Mouse (Mus musculus) hindbrain, embryonic 16.5 days (tissue): ENCODE measurements at regions not wholly inside any gene's neighbourhood (a gene's known extent, or its start where the extent isn't known, plus 50 kb on each side); places are given as distances from the start of the nearest gene placed in this dataset.
A peak's percentile ranks its signal among the peaks of the same experiment; 100 is the strongest.

Experiments
- ATAC-seq: fragments of 200-750 bp; cut with Nextera tagmentation; 2 replicates; pipeline ENCODE4 v1.8.0; 2017; ENCODE audit warnings: moderate TSS enrichment, moderate library complexity
- H3K27ac ChIP-seq: fragments of 300-500 bp; sonication (generic); 2 replicates; pipeline ENCODE4 v1.5.1; 2014; ENCODE audit warnings: low read depth, mild to moderate bottlenecking, control low read depth, low read length, moderate library complexity
- H3K27me3 ChIP-seq: fragments of 300-500 bp; sonication (generic); replicated peaks from 2 replicates; pipeline ENCODE4 v1.6.1; 2014; ENCODE audit warnings: low read length; ENCODE audit not compliant: control insufficient read depth, insufficient read depth
- H3K36me3 ChIP-seq: fragments of 300-500 bp; sonication (generic); 2 replicates; pipeline ENCODE4 v1.6.1; 2014; ENCODE audit warnings: mild to moderate bottlenecking, low read length, moderate library complexity, mixed read lengths; ENCODE audit not compliant: control insufficient read depth, insufficient read depth
- H3K4me1 ChIP-seq: fragments of 300-500 bp; sonication (generic); 2 replicates; pipeline ENCODE4 v1.6.1; 2014; ENCODE audit warnings: low read depth, low read length; ENCODE audit not compliant: control insufficient read depth, insufficient read depth
- H3K4me2 ChIP-seq: fragments of 300-500 bp; sonication (generic); 2 replicates; pipeline ENCODE4 v1.6.1; 2014; ENCODE audit warnings: mild to moderate bottlenecking, low read length, control low read depth, moderate library complexity
- H3K4me3 ChIP-seq: fragments of 300-500 bp; sonication (generic); 2 replicates; pipeline ENCODE4 v1.5.1; 2014; ENCODE audit warnings: mild to moderate bottlenecking, low read length, control low read depth, moderate library complexity
- H3K9ac ChIP-seq: fragments of 300-500 bp; sonication (generic); 2 replicates; pipeline ENCODE4 v1.6.1; 2014; ENCODE audit warnings: low read depth, mild to moderate bottlenecking, control low read depth, low read length, moderate library complexity
- H3K9me3 ChIP-seq: fragments of 300-500 bp; sonication (generic); 2 replicates; pipeline ENCODE4 v1.6.1; 2014; ENCODE audit warnings: mild to moderate bottlenecking, low read length, moderate library complexity; ENCODE audit not compliant: control insufficient read depth
- WGBS: fragments of 180-500 bp; shearing (Covaris S2); extraction: QIAGEN DNeasy Blood & Tissue Kit; methylation state at CpG from one replicate; pipeline ENCODE4 v1.1.7; 2014; 5-methylcytosine and 5-hydroxymethylcytosine counted together

- H3K27ac ChIP-seq = no peak overlapping the region
- ATAC-seq = peak; percentile 58; the same call in 1 of the 2 replicates
- 53% methylated on average over 7 of the region's 7 CpGs for WGBS
Observed at GRCm38 (mm10) chr13:69946615-69947014, 144.4 kb downstream of the Med10 start.

GRCm38 (mm10) chr13:69952061-69952460, 149.9 kb downstream of the Med10 start:
- H3K4me1 ChIP-seq = no peaks in the 10 kb centered on the region
- ATAC-seq = no peak
- no peak overlapping the region for H3K4me3 ChIP-seq
- no peaks in the 10 kb centered on the region for H3K36me3 ChIP-seq
- WGBS = 66% methylated on average over 4 of the region's 4 CpGs
- 0 out of 2 replicates have a peak, but pooled peaks cover 3% of the 10 kb centered on the region for H3K9me3 ChIP-seq
- no peak overlapping the region for H3K27ac ChIP-seq
- no peak overlapping the region for H3K9ac ChIP-seq
- H3K4me2 ChIP-seq = no peak overlapping the region
- no peaks in the 10 kb centered on the region for H3K27me3 ChIP-seq

More at GRCm38 (mm10) chr13:69946615-69947014, 144.4 kb downstream of the Med10 start:
- Histone ChIP-seq H3K9me3 (0 out of 2 replicates have a peak, but pooled peaks cover 3% of the 10 kb centered on the region), H3K4me2 (no peak overlapping the region), H3K4me3 (no peak overlapping the region), H3K27me3 (no peaks in the 10 kb centered on the region), H3K36me3 (no peaks in the 10 kb centered on the region), H3K9ac (no peak overlapping the region), H3K4me1 (no peaks in the 10 kb centered on the region)

DNA sequence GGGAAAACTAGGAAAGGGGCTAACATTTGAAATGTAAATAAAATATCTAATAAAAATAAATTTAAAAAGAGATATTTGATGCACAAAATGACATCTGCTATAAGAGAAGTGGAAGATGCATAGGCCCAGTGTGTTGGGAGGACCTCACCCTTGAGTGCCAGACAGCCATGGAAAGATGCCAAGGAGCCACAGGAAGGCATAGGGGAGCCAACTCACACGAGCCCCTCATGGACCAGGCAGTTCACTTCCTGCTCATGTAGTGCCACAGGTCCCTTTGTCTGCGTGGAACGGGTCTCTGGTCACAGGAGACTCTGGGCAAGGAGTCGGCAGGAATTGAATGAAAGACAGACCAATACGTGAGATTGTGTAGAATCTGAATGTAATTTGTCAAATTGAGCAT, 152.0 kb downstream of the Med10 start:
- Histone ChIP-seq H3K27me3 (no peaks in the 10 kb centered on the region), H3K36me3 (no peaks in the 10 kb centered on the region), H3K27ac (no peak overlapping the region), H3K4me2 (no peak overlapping the region), H3K9ac (no peak overlapping the region), H3K4me1 (no peaks in the 10 kb centered on the region), H3K9me3 (0 out of 2 replicates have a peak, but pooled peaks cover 3% of the 10 kb centered on the region), H3K4me3 (no peak overlapping the region)
- ATAC-seq = no peak
- WGBS = 69% methylated on average over 5 of the region's 5 CpGs

GRCm38 (mm10) chr13:69955503-69955902, 153.3 kb downstream of the Med10 start:
- Histone ChIP-seq H3K36me3 (no peaks in the 10 kb centered on the region), H3K9ac (no peak overlapping the region), H3K9me3 (no peaks in the 10 kb centered on the region), H3K4me3 (no peak overlapping the region), H3K27ac (no peak overlapping the region), H3K27me3 (no peaks in the 10 kb centered on the region), H3K4me2 (no peak overlapping the region), H3K4me1 (no peaks in the 10 kb centered on the region)
- 40% methylated on average over 2 of the region's 2 CpGs for WGBS
- ATAC-seq = peak; percentile 30; the same call in 1 of the 2 replicates

- Histone ChIP-seq H3K27me3 (no peaks in the 10 kb centered on the region), H3K4me2 (no peak overlapping the region)
- WGBS = 27% methylated on average over 8 of the region's 8 CpGs
Observed at GRCm38 (mm10) chr13:69963944-69964343, 161.7 kb downstream of the Med10 start.

GRCm38 (mm10) chr13:69971281-69972057, 169.3 kb downstream of the Med10 start:
- H3K9me3 ChIP-seq = no peaks in the 10 kb centered on the region
- no peaks in the 10 kb centered on the region for H3K36me3 ChIP-seq
- H3K27ac ChIP-seq = no peak overlapping the region; the same call in 1 of the 2 replicates
- no peak overlapping the region for H3K4me3 ChIP-seq
- no peak overlapping the region for H3K9ac ChIP-seq
- H3K27me3 ChIP-seq = no peaks in the 10 kb centered on the region
- WGBS = 67% methylated on average over 9 of the region's 9 CpGs
- no peak overlapping the region for H3K4me2 ChIP-seq
- H3K4me1 ChIP-seq = peaks cover 3% of the 10 kb centered on the region; the same call in 1 of the 2 replicates
- ATAC-seq = peak; percentile 80

More at GRCm38 (mm10) chr13:69963944-69964343, 161.7 kb downstream of the Med10 start:
- ATAC-seq = no peak
- H3K36me3 ChIP-seq = no peaks in the 10 kb centered on the region
- H3K4me3 ChIP-seq = no peak overlapping the region
- H3K4me1 ChIP-seq = no peaks in the 10 kb centered on the region
- no peaks in the 10 kb centered on the region for H3K9me3 ChIP-seq
- H3K9ac ChIP-seq = no peak overlapping the region
- H3K27ac ChIP-seq = no peak overlapping the region

- Histone ChIP-seq H3K36me3 (no peaks in the 10 kb centered on the region), H3K4me1 (peaks cover 3% of the 10 kb centered on the region; the same call in 1 of the 2 replicates), H3K4me3 (no peak overlapping the region), H3K4me2 (no peak overlapping the region), H3K27me3 (no peaks in the 10 kb centered on the region), H3K9ac (no peak overlapping the region), H3K27ac (no peak overlapping the region), H3K9me3 (no peaks in the 10 kb centered on the region)
- WGBS = 86% methylated on average over 5 of the region's 5 CpGs
- no peak for ATAC-seq
Observed at GRCm38 (mm10) chr13:69974835-69975234, 172.6 kb downstream of the Med10 start.

DNA sequence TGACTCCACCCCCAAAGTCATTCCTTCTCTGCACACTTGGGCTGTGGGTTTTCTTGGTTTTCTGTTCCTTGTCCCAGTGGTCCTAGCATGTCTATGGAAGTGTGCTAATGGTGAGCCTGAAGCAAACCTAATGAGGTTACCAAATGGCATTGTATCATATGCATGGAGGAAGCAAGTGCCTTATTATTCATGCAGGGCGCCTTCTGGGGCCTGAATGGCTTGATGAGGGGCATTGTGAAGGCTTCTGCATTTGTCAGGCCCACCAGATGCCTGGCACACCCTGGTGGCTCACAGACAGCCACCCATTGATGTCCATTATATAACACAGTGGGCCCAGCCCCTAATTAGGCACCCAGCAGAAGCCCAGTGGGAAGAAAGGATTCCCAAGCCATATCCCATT, 182.0 kb downstream of the Med10 start:
- Histone ChIP-seq H3K4me1 (peaks cover 11% of the 10 kb centered on the region), H3K27me3 (no peaks in the 10 kb centered on the region), H3K27ac (no peak overlapping the region), H3K36me3 (no peaks in the 10 kb centered on the region), H3K4me3 (no peak overlapping the region), H3K9ac (no peak overlapping the region), H3K4me2 (no peak overlapping the region), H3K9me3 (peaks cover 2% of the 10 kb centered on the region)
- no peak for ATAC-seq
- 12% methylated on average over 1 of the region's 1 CpGs for WGBS

GRCm38 (mm10) chr13:69987181-69987580, 185.0 kb downstream of the Med10 start:
- H3K9ac ChIP-seq = no peak overlapping the region

More at GRCm38 (mm10) chr13:69987181-69987580, 185.0 kb downstream of the Med10 start:
- H3K36me3 ChIP-seq = no peaks in the 10 kb centered on the region
- no peaks in the 10 kb centered on the region for H3K27me3 ChIP-seq
- peak overlapping the region; percentile 16; the same call in 1 of the 2 replicates for H3K4me2 ChIP-seq
- peaks cover 14% of the 10 kb centered on the region for H3K4me1 ChIP-seq
- peak; percentile 61 for ATAC-seq
- H3K27ac ChIP-seq = 0 out of 2 replicates have a peak overlapping the region, but pooled peaks have one; percentile 24
- H3K4me3 ChIP-seq = no peak overlapping the region
- 3% methylated on average over 10 of the region's 10 CpGs for WGBS
- no peaks in the 10 kb centered on the region for H3K9me3 ChIP-seq
